Mouse (Mus musculus) heart, embryonic 11.5 days (tissue): ENCODE results near the gene Klc1. TPM values are rescaled to one million over a fixed set of nuclear protein-coding genes. Genes with fewer than 3 reads are reported as not detected.

ENCODE experiments used
- ATAC-seq: fragments of 200-750 bp; cut with Nextera tagmentation; replicated peaks from 2 replicates; pipeline ENCODE4 v1.8.0; 2017; ENCODE audit warnings: moderate library complexity; ENCODE audit not compliant: insufficient number of reproducible peaks, low FRiP score, low TSS enrichment
- H3K27ac ChIP-seq: fragments of 300-500 bp; sonication (generic); 2 replicates; pipeline ENCODE4 v1.5.1; 2014; ENCODE audit warnings: mild to moderate bottlenecking, low read depth, low read length
- H3K27me3 ChIP-seq: fragments of 300-500 bp; sonication (generic); 2 replicates; pipeline ENCODE4 v1.6.1; 2014; ENCODE audit warnings: mild to moderate bottlenecking, low read length, mixed read lengths; ENCODE audit not compliant: control insufficient read depth, insufficient read depth
- H3K36me3 ChIP-seq: fragments of 300-500 bp; sonication (generic); 2 replicates; pipeline ENCODE4 v1.6.1; 2014; ENCODE audit warnings: mild to moderate bottlenecking, low read length, moderate library complexity, mixed read lengths; ENCODE audit not compliant: control insufficient read depth, insufficient read depth
- H3K4me1 ChIP-seq: fragments of 300-500 bp; sonication (generic); 2 replicates; pipeline ENCODE4 v1.6.1; 2014; ENCODE audit warnings: low read length; ENCODE audit not compliant: control insufficient read depth, insufficient read depth
- H3K4me2 ChIP-seq: fragments of 300-500 bp; sonication (generic); 2 replicates; pipeline ENCODE4 v1.6.1; 2014; ENCODE audit warnings: mild to moderate bottlenecking, moderate library complexity
- H3K4me3 ChIP-seq: fragments of 300-500 bp; sonication (generic); 2 replicates; pipeline ENCODE4 v1.5.1; 2014; ENCODE audit warnings: low read depth, low read length
- H3K9ac ChIP-seq: fragments of 300-500 bp; sonication (generic); 2 replicates; pipeline ENCODE4 v1.6.1; 2014; ENCODE audit warnings: mild to moderate bottlenecking, low read depth, low read length, moderate library complexity
- H3K9me3 ChIP-seq: fragments of 300-500 bp; sonication (generic); replicated peaks from 2 replicates; pipeline ENCODE4 v1.6.1; 2016; ENCODE audit warnings: low read length; ENCODE audit not compliant: control insufficient read depth
- WGBS: fragments of 180-500 bp; shearing (Covaris S2); extraction: QIAGEN DNeasy Blood & Tissue Kit; methylation state at CpG from one replicate; pipeline ENCODE4 v1.1.7; 2014; ENCODE audit not compliant: insufficient replicate concordance; 5-methylcytosine and 5-hydroxymethylcytosine counted together
- polyA plus RNA-seq: library from polyadenylated mRNA; unstranded; fragments of >200 nt; fragmentation: Nextera tagmentation; extraction: Ambion mirVana; gene quantifications from 2 replicates; pipeline ENCODE4 v1.2.1, GENCODE M21; 2014

Gene Klc1
- polyA plus RNA-seq, 1 experiment from 2014 or later = 94.9 TPM

- whole genome bisulfite sequencing = 2% methylated on average over 35 of the region's 35 CpGs
- Histone ChIP-seq H3K4me2 (peak overlapping the region; percentile 99), H3K36me3 (no peaks in the 10 kb centered on the region), H3K9me3 (no peaks in the 10 kb centered on the region), H3K27ac (peak overlapping the region; percentile 82), H3K27me3 (no peaks in the 10 kb centered on the region), H3K9ac (peak overlapping the region; percentile 93), H3K4me1 (peaks cover 19% of the 10 kb centered on the region), H3K4me3 (peak overlapping the region; percentile 95)
- peak; percentile 42 for ATAC-seq
These were observed 770 bp downstream of the Klc1 start for GRCm38 (mm10) chr12:111759176-111760061.

- Histone ChIP-seq H3K4me1 (peaks cover 19% of the 10 kb centered on the region), H3K9ac (no peak overlapping the region), H3K36me3 (no peaks in the 10 kb centered on the region), H3K4me2 (peak overlapping the region; percentile 99), H3K4me3 (peak overlapping the region; percentile 95; the same call in 1 of the 2 replicates), H3K27ac (no peak overlapping the region), H3K9me3 (no peaks in the 10 kb centered on the region), H3K27me3 (no peaks in the 10 kb centered on the region)
- 78% methylated on average over 7 of the region's 7 CpGs for WGBS
- no peak for ATAC-seq
These were observed 1.8 kb downstream of the Klc1 start for GRCm38 (mm10) chr12:111760306-111760908.

GRCm38 (mm10) chr12:111762620-111763280 is 4.1 kb downstream of the Klc1 start:
- no peak overlapping the region for H3K4me2 ChIP-seq
- H3K4me3 ChIP-seq = no peak overlapping the region
- H3K36me3 ChIP-seq = no peaks in the 10 kb centered on the region
- no peak overlapping the region for H3K9ac ChIP-seq
- H3K9me3 ChIP-seq = no peaks in the 10 kb centered on the region
- no peak overlapping the region for H3K27ac ChIP-seq
- ATAC-seq = no peak
- H3K4me1 ChIP-seq = peaks cover 28% of the 10 kb centered on the region
- WGBS = 86% methylated on average over 13 of the region's 13 CpGs
- no peaks in the 10 kb centered on the region for H3K27me3 ChIP-seq

GRCm38 (mm10) chr12:111766313-111767236 is 7.9 kb downstream of the Klc1 start:
- peaks cover 29% of the 10 kb centered on the region for H3K4me1 ChIP-seq
- no peak overlapping the region for H3K4me2 ChIP-seq
- H3K9ac ChIP-seq = no peak overlapping the region
- H3K27ac ChIP-seq = no peak overlapping the region
- no peak for ATAC-seq
- H3K9me3 ChIP-seq = no peaks in the 10 kb centered on the region
- 63% methylated on average over 16 of the region's 16 CpGs for WGBS
- H3K36me3 ChIP-seq = no peaks in the 10 kb centered on the region
- H3K4me3 ChIP-seq = no peak overlapping the region
- no peaks in the 10 kb centered on the region for H3K27me3 ChIP-seq

- Histone ChIP-seq H3K4me3 (no peak overlapping the region), H3K9me3 (no peaks in the 10 kb centered on the region), H3K27me3 (no peaks in the 10 kb centered on the region), H3K36me3 (peaks cover 11% of the 10 kb centered on the region), H3K4me2 (no peak overlapping the region), H3K4me1 (peaks cover 29% of the 10 kb centered on the region), H3K27ac (no peak overlapping the region), H3K9ac (no peak overlapping the region)
- ATAC-seq = no peak
- 89% methylated on average over 10 of the region's 10 CpGs for WGBS
These were observed 9.8 kb downstream of the Klc1 start for GRCm38 (mm10) chr12:111768322-111768928.

- no peaks in the 10 kb centered on the region for H3K27me3 ChIP-seq
- H3K4me2 ChIP-seq = no peak overlapping the region
- ATAC-seq = peak; percentile 24; the same call in 1 of the 2 replicates
- H3K4me3 ChIP-seq = no peak overlapping the region
- H3K9ac ChIP-seq = no peak overlapping the region
- 33% methylated on average over 10 of the region's 10 CpGs for WGBS
- H3K27ac ChIP-seq = peak overlapping the region; percentile 57; the same call in 1 of the 2 replicates
- H3K4me1 ChIP-seq = peaks cover 29% of the 10 kb centered on the region
- H3K36me3 ChIP-seq = peaks cover 19% of the 10 kb centered on the region
- no peaks in the 10 kb centered on the region for H3K9me3 ChIP-seq
These were observed 10.7 kb downstream of the Klc1 start for GRCm38 (mm10) chr12:111769306-111769705.

GRCm38 (mm10) chr12:111769816-111770577 is 11.3 kb downstream of the Klc1 start:
- H3K9ac ChIP-seq = no peak overlapping the region
- no peak for ATAC-seq

More at GRCm38 (mm10) chr12:111769816-111770577, 11.3 kb downstream of the Klc1 start:
- Histone ChIP-seq H3K9me3 (no peaks in the 10 kb centered on the region), H3K4me1 (peaks cover 29% of the 10 kb centered on the region), H3K27me3 (no peaks in the 10 kb centered on the region), H3K27ac (peak overlapping the region; percentile 57; the same call in 1 of the 2 replicates), H3K4me2 (no peak overlapping the region), H3K36me3 (peaks cover 26% of the 10 kb centered on the region), H3K4me3 (no peak overlapping the region)
- 61% methylated on average over 8 of the region's 9 CpGs for WGBS
